Mouse (Mus musculus): Measurements from ENCODE around the gene Gm28102. TPM values are rescaled to one million over a fixed set of nuclear protein-coding genes. Genes with fewer than 3 reads are reported as not detected.
"Not testable (repeated sequence)": the region's sequence is repeated elsewhere in the genome, so short reads cannot be mapped to it uniquely, and the experiment has no call there.

Gene Gm28102
- polyA plus RNA-seq (2016; fragmentation: Nextera tagmentation; extraction: Ambion mirVana), result not detected in 2 replicates

DNA sequence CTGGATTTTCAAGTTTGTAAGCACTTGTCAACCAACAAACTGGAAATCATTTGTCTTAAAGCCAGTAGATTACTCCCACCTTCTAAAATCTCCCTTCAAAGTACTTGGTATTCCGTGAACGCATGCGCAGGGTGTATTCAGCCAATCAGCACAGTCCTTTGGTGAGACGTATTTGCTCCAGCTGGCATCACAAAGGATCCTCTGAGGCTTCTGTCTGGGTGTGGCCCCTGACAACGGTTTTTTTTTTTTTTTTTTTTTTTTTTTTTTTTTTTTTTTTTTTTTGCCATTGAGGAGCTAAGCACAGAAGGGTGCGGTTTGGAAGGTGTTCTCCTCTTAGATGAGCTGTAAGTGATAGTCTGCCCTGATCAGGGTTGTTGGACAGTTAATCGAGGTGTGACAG lies at the start of gene Gm28102:
Gene Gm28102, plus strand, starts transcription at position 301 of the 400 bp plus-strand sequence.
- H3K27me3 ChIP-seq; H3K36me3 ChIP-seq; H3K4me3 ChIP-seq (replicated peaks); H3K9ac ChIP-seq (replicated peaks); ATAC-seq (ENCODE audit: insufficient number of reproducible peaks, insufficient read depth, low FRiP score, low TSS enrichment, low read depth); H3K4me1 ChIP-seq (replicated peaks); H3K4me2 ChIP-seq; H3K9me3 ChIP-seq; H3K27ac ChIP-seq: not testable (repeated sequence)
- 71% methylated on average over 1 of the region's 7 CpGs for WGBS
